Mouse (Mus musculus) heart, embryonic 16.5 days (tissue): Measurements from ENCODE around the gene Paqr7. TPM values are rescaled to one million over a fixed set of nuclear protein-coding genes. Genes with fewer than 3 reads are reported as not detected.
A peak's percentile ranks its signal among the peaks of the same experiment; 100 is the strongest.

Experiments
- ATAC-seq: fragments of 200-750 bp; cut with Nextera tagmentation; replicated peaks from 2 replicates; pipeline ENCODE4 v1.8.0; 2017; ENCODE audit warnings: moderate number of reproducible peaks; ENCODE audit not compliant: insufficient read depth, low FRiP score; ENCODE audit errors: extremely low read depth
- H3K27ac ChIP-seq: fragments of 300-500 bp; sonication (generic); 2 replicates; pipeline ENCODE4 v1.5.1; 2014; ENCODE audit warnings: mild to moderate bottlenecking, low read length, control low read depth, moderate library complexity
- H3K27me3 ChIP-seq: fragments of 300-500 bp; sonication (generic); 2 replicates; pipeline ENCODE4 v1.6.1; 2014; ENCODE audit warnings: low read length, mixed read lengths; ENCODE audit not compliant: control insufficient read depth, insufficient read depth
- H3K36me3 ChIP-seq: fragments of 300-500 bp; sonication (generic); 2 replicates; pipeline ENCODE4 v1.6.1; 2014; ENCODE audit not compliant: control insufficient read depth, insufficient read depth
- H3K4me1 ChIP-seq: fragments of 300-500 bp; sonication (generic); 2 replicates; pipeline ENCODE4 v1.6.1; 2014; ENCODE audit warnings: low read length, mixed read lengths; ENCODE audit not compliant: control insufficient read depth, insufficient read depth
- H3K4me2 ChIP-seq: fragments of 300-500 bp; sonication (generic); 2 replicates; pipeline ENCODE4 v1.6.1; 2014; ENCODE audit warnings: low read depth, mild to moderate bottlenecking, control low read depth, low read length
- H3K4me3 ChIP-seq: fragments of 300-500 bp; sonication (generic); 2 replicates; pipeline ENCODE4 v1.5.1; 2014; ENCODE audit warnings: mild to moderate bottlenecking, control low read depth, low read length
- H3K9ac ChIP-seq: fragments of 300-500 bp; sonication (generic); 2 replicates; pipeline ENCODE4 v1.6.1; 2014; ENCODE audit warnings: low read length, control low read depth
- H3K9me3 ChIP-seq: fragments of 300-500 bp; sonication (generic); replicated peaks from 2 replicates; pipeline ENCODE4 v1.6.1; 2016; ENCODE audit warnings: low read length; ENCODE audit not compliant: control insufficient read depth
- WGBS: fragments of 180-500 bp; shearing (Covaris S2); extraction: QIAGEN DNeasy Blood & Tissue Kit; methylation state at CpG from one replicate; pipeline ENCODE4 v1.1.7; 2014; 5-methylcytosine and 5-hydroxymethylcytosine counted together
- polyA plus RNA-seq: library from polyadenylated mRNA; unstranded; fragments of >200 nt; fragmentation: Nextera tagmentation; extraction: Ambion mirVana; gene quantifications from 2 replicates; pipeline ENCODE4 v1.2.1, GENCODE M21; 2015

Gene Paqr7
- polyA plus RNA-seq, 1 experiment from 2014 or later: 13.2 TPM

DNA sequence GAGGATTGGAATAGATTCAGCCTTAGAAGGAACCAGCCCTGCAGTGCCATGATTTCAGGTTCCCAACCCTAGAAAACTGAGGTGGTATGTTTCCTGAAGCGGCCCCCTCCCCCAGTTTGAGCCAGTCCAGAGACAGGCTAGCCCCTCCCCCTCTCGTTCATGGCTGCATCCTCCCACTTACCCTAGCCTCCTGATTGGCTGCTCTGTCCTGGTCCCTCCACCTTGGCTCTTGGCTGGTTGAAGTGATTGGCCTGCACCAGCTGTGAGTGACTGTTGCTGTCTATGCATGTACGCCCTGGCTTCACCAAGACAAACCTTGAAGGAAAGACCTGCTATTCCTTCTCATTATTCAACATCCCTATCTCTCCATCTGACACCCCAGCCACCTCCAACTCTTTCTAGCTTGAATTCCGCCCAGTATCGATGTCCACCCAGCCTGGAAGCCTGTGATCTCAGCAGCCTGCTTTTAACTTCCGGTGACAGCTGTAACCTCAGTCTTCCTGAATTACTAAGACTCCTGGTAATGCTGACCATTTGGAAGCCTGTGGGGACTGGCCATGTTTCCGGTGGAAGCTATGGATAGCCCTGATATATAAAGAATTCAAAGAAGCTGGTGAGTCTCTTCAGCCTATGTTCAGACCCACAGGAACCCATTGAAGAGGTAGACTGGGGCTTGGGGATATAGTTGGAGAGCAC, 39.2 kb upstream of the Paqr7 start:
- H3K27me3 ChIP-seq: peaks cover 7% of the 10 kb centered on the region; the same call in 1 of the 2 replicates
- 41% methylated on average over 7 of the region's 7 CpGs for whole genome bisulfite sequencing
- H3K4me1 ChIP-seq: 0 out of 2 replicates have a peak, but pooled peaks cover 2% of the 10 kb centered on the region
- H3K27ac ChIP-seq: no peak overlapping the region
- ATAC-seq: no peak
- H3K4me2 ChIP-seq: no peak overlapping the region
- no peaks in the 10 kb centered on the region for H3K9me3 ChIP-seq
- no peak overlapping the region for H3K9ac ChIP-seq
- H3K4me3 ChIP-seq: no peak overlapping the region
- no peaks in the 10 kb centered on the region for H3K36me3 ChIP-seq

GRCm38 (mm10) chr4:134458856-134459255, 37.6 kb upstream of the Paqr7 start:
- 0 out of 2 replicates have a peak, but pooled peaks cover 2% of the 10 kb centered on the region for H3K4me1 ChIP-seq
- H3K27ac ChIP-seq: no peak overlapping the region
- no peak overlapping the region for H3K4me3 ChIP-seq
- no peaks in the 10 kb centered on the region for H3K36me3 ChIP-seq
- no peak for ATAC-seq
- H3K27me3 ChIP-seq: 0 out of 2 replicates have a peak, but pooled peaks cover 2% of the 10 kb centered on the region
- H3K4me2 ChIP-seq: no peak overlapping the region
- WGBS: 78% methylated on average over 5 of the region's 5 CpGs
- no peaks in the 10 kb centered on the region for H3K9me3 ChIP-seq
- no peak overlapping the region for H3K9ac ChIP-seq

DNA sequence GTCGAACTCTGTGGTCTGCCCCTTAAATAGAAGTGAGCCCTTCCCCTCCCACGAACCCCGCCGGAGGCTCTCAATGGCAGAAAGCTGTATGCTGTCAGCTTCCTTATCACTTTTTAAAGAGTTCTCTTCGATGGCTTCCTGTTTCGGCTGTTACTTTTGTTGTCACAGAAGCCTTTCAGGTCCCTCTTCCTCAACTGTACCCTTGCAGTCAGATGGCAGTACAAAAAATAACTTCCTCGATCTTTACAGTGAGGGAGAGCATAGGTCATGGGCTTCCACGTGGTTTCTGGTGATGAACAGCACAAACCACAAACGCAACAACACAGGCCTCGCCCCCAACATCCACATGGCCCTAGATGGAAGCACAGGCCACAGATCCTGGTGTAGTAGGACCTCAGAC, 36.2 kb upstream of the Paqr7 start:
- Histone ChIP-seq H3K9me3 (no peaks in the 10 kb centered on the region), H3K27me3 (no peaks in the 10 kb centered on the region), H3K4me3 (no peak overlapping the region), H3K27ac (no peak overlapping the region), H3K36me3 (no peaks in the 10 kb centered on the region), H3K4me2 (no peak overlapping the region), H3K4me1 (0 out of 2 replicates have a peak, but pooled peaks cover 2% of the 10 kb centered on the region), H3K9ac (no peak overlapping the region)
- WGBS: 33% methylated on average over 10 of the region's 10 CpGs
- peak; percentile 47; the same call in 1 of the 2 replicates for ATAC-seq

DNA sequence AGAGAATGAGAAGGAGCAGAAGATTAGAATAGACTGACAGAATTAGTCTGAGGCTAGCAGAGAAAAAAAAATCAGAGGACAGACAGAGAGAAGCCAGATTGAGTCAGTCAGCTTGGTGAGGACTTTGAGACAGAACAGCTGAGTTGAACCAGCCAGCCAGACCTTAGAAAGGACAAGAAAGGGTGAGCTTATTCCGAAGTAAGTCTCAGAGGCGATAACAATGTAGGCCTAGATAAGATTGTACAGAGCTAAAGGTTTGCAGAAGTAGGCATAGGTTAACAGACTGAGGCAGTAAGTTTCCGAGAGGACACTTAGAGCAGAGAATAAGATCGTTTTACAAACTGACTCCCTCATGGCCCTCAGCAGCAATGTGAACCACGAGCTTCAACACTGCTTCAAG, 35.2 kb upstream of the Paqr7 start:
- Histone ChIP-seq H3K4me3 (no peak overlapping the region), H3K9ac (no peak overlapping the region), H3K36me3 (no peaks in the 10 kb centered on the region), H3K9me3 (no peaks in the 10 kb centered on the region), H3K4me2 (no peak overlapping the region), H3K4me1 (0 out of 2 replicates have a peak, but pooled peaks cover 2% of the 10 kb centered on the region), H3K27ac (no peak overlapping the region), H3K27me3 (no peaks in the 10 kb centered on the region)
- WGBS: 56% methylated on average over 5 of the region's 5 CpGs
- no peak for ATAC-seq

- Histone ChIP-seq H3K4me1 (peaks cover 9% of the 10 kb centered on the region), H3K36me3 (peaks cover 2% of the 10 kb centered on the region), H3K27me3 (no peaks in the 10 kb centered on the region), H3K27ac (no peak overlapping the region), H3K4me3 (no peak overlapping the region), H3K9ac (no peak overlapping the region), H3K9me3 (no peaks in the 10 kb centered on the region), H3K4me2 (no peak overlapping the region)
- 42% methylated on average over 12 of the region's 12 CpGs for WGBS
- ATAC-seq: no peak
These were observed 30.7 kb upstream of the Paqr7 start for GRCm38 (mm10) chr4:134465789-134466188.

- peaks cover 10% of the 10 kb centered on the region for H3K36me3 ChIP-seq
- H3K27me3 ChIP-seq: no peaks in the 10 kb centered on the region
- H3K9me3 ChIP-seq: peaks cover 3% of the 10 kb centered on the region; the same call in 1 of the 2 replicates
- peak overlapping the region; percentile 90; the same call in 1 of the 2 replicates for H3K4me3 ChIP-seq
- H3K27ac ChIP-seq: peak overlapping the region; percentile 69
- peak overlapping the region; percentile 96; the same call in 1 of the 2 replicates for H3K4me2 ChIP-seq
- no peak for ATAC-seq
- H3K9ac ChIP-seq: peak overlapping the region; percentile 91
- peaks cover 9% of the 10 kb centered on the region for H3K4me1 ChIP-seq
- WGBS: 73% methylated on average over 11 of the region's 11 CpGs
These were observed 29.9 kb upstream of the Paqr7 start for GRCm38 (mm10) chr4:134466381-134467262.

DNA sequence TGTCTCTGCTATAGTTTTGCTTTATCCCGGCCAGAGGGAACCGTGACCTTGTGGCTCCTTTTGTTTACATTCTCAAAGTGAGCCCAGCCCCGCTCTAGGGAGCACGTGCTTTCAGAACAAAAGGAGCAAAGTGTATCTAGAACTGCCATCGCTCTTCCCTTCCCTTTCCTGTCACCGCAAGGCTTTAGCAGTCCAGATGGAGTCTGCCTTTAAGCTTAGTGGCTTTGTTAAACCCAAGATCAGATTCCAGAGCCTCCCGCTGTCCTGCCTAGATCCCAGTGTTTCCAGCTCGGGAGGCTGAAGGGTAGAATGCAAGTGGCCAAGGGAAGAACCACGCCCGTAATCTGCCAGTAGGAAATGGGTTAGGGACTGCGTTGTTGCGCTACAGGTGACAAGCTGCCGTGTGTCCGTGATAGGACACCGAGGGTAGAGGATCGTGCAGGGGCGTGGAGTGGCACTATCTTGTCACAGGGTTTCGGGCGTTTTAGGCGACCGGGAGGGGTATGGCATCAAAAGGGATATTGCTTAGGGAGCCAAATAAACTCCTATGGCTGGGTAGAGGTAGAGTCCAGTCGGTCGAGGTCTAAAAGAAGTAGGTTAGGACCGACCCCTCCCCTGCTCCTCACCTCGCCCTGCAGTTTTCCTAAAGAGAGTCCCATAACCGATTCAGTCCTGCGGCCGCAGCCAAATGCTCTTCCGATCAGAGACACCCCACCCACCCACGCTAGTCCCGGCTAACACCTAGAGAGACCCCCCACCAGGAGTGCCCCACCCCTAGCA, 28.9 kb upstream of the Paqr7 start:
- H3K9ac ChIP-seq: peak overlapping the region; percentile 91

DNA sequence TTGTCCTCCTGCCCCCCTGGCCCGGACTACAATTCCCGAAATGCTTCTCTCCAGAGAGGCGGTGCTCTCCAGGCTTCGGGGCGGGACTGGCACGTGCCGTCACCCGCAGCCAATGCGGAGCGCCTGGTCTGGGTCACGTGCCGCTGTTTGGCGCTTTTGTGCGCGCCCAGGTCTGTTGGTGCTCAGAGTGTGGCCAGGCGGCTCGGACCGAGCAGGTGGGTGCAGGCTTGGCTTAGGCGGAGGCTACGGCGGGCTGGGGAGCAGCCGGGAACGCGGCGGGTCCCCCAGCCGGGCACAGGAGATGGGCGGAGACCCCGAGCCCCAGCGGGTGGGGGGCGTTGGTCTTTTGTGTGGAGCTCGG, 28.3 kb upstream of the Paqr7 start, which contains the start of gene Stmn1:
TSS of gene Stmn1 (plus strand) at position 106 of the 361 bp plus-strand sequence.
- under 1% methylated on average over 30 of the region's 31 CpGs for WGBS
- peaks cover 9% of the 10 kb centered on the region for H3K4me1 ChIP-seq
- peak; percentile 94 for ATAC-seq

More for the DNA sequence above, 28.9 kb upstream of the Paqr7 start:
- Histone ChIP-seq H3K27me3 (no peaks in the 10 kb centered on the region), H3K36me3 (peaks cover 18% of the 10 kb centered on the region), H3K4me3 (peak overlapping the region; percentile 90), H3K9me3 (peaks cover 3% of the 10 kb centered on the region; the same call in 1 of the 2 replicates), H3K4me2 (peak overlapping the region; percentile 96), H3K4me1 (peaks cover 9% of the 10 kb centered on the region), H3K27ac (peak overlapping the region; percentile 69)
- peak; percentile 3; the same call in 1 of the 2 replicates for ATAC-seq
- WGBS: under 1% methylated on average over 31 of the region's 31 CpGs

More for the DNA sequence above, 28.3 kb upstream of the Paqr7 start, which contains the start of gene Stmn1:
- peak within 1 kb of the TSS; percentile 96 for H3K4me2 ChIP-seq
- peak within 1 kb of the TSS; percentile 91 for H3K9ac ChIP-seq
- peak within 1 kb of the TSS; percentile 92 for H3K27ac ChIP-seq
- H3K36me3 ChIP-seq: peaks cover 24% of the 10 kb centered on the region
- peaks cover 3% of the 10 kb centered on the region; the same call in 1 of the 2 replicates for H3K9me3 ChIP-seq
- H3K4me3 ChIP-seq: peak within 1 kb of the TSS; percentile 90
- H3K27me3 ChIP-seq: no peaks in the 10 kb centered on the region
